Mouse (Mus musculus) G1E (cell line): Measurements from ENCODE around the gene Wfikkn1.

Source experiments
- CTCF ChIP-seq: IDR thresholded peaks from 2 replicates; pipeline ENCODE4 v1.5.1; 2012; ENCODE audit warnings: low read depth, low read length, inconsistent platforms, mixed read lengths
- GATA1 ChIP-seq: IDR thresholded peaks from 2 replicates; pipeline ENCODE4 v1.6.1; 2012; ENCODE audit warnings: borderline replicate concordance, low read length, inconsistent platforms, mixed read lengths

DNA sequence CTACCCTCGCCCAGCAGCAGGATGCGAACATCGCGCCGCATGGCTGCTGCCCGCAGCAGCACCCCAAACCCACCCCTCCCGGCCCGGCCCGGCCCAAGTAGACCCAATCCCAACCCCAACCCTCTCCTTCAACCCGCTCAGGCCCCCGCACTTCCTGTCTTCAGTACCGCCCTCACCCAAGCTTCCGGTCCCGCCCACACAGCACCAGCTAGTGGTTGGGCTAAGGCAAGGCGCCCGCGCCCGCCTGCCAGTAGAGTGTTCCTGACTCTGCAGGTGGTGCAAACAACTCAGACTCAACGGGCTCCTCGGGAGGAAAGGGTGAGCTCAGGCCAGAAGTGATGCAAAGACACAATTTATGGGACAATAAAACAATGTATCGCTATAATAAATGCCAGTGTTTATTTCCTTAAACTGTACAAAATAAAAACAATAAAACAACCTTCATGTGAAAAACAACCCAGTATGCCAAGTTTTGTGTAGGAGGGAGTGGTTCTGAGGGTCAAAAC, 36.2 kb downstream of the Wfikkn1 start, which contains the start of gene Rhot2:
- TF ChIP-seq GATA1 (no peak), CTCF (no peak)
